Mouse (Mus musculus) macrophage (primary cell): ENCODE results near the gene 4930432K21Rik. TPM values are rescaled to one million over a fixed set of nuclear protein-coding genes. Genes with fewer than 3 reads are reported as not detected.
A peak's percentile ranks its signal among the peaks of the same experiment; 100 is the strongest.

Source experiments
- H3K27ac ChIP-seq: fragments of 350-480 bp; formaldehyde crosslinking; 2 replicates; pipeline ENCODE4 v1.9.0; 2021
- H3K36me3 ChIP-seq: fragments of 350-480 bp; formaldehyde crosslinking; 2 replicates; pipeline ENCODE4 v1.9.0; 2021; ENCODE audit errors: inconsistent target
- H3K4me3 ChIP-seq: fragments of 350-480 bp; formaldehyde crosslinking; 2 replicates; pipeline ENCODE4 v1.9.0; 2021; ENCODE audit errors: inconsistent target
- H3K79me2 ChIP-seq: fragments of 350-480 bp; formaldehyde crosslinking; 2 replicates; pipeline ENCODE4 v1.9.0; 2021; ENCODE audit errors: inconsistent target
- WGBS: methylation state at CpG from one replicate; pipeline ENCODE4 v1.1.7; 2026; ENCODE audit warnings: inconsistent platforms; ENCODE audit not compliant: missing documents; 5-methylcytosine and 5-hydroxymethylcytosine counted together
- polyA plus RNA-seq: library from polyadenylated mRNA; stranded (reverse); fragments of 250-400 nt; gene quantifications from 3 replicates; pipeline ENCODE4 v1.2.4, GENCODE M21; 2018; ENCODE audit warnings: inconsistent platforms

The 4930432K21Rik gene
- polyA plus RNA-seq, 1 experiment from 2014 or later: 0.82 TPM

DNA sequence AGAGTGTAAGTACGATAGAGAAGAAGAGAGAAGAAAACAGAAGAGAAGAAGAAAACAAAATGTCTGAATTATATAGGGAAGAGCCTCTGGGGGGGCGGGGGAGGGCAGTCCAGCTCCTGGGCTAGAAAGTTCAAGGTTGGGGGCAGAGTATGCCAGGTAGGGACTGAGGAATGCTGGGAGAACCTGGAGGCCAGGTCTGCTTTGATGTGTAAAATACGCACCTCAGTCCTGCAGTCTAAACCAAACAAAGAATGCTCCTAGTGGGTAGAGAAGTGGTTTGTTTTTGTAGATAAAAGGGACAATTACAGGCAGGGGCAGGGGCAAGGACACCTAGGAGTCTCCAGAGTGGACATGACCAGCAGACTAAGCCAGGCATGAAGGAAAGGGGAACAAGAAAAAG lies 29.6 kb downstream of the 4930432K21Rik start:
- WGBS: 92% methylated on average over 3 of the region's 3 CpGs
- no peak overlapping the region for H3K27ac ChIP-seq
- no peaks in the 10 kb centered on the region for H3K79me2 ChIP-seq
- H3K4me3 ChIP-seq: no peak overlapping the region
- H3K36me3 ChIP-seq: no peaks in the 10 kb centered on the region

DNA sequence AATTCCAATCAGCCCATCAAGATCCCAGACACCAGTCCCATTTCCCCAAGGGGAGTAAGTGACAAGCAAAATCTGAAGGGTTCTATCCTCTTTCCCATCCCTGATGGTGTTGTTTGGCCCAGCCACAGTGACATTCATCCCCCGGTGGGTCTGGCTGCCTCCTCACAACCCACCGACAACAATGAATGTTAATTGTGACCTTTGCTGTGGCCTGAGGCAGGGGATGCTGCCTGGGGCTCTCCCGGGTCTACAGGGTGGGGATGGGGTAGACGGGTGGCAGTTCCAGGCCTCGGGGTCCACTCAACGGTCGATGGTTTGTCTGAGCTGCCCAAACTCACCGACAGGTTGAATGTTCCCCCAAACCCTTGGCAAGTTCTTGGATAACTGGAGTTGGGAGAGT lies 30.8 kb downstream of the 4930432K21Rik start:
- H3K79me2 ChIP-seq: no peaks in the 10 kb centered on the region
- no peak overlapping the region for H3K4me3 ChIP-seq
- no peaks in the 10 kb centered on the region for H3K36me3 ChIP-seq
- no peak overlapping the region for H3K27ac ChIP-seq
- WGBS: 100% methylated on average over 6 of the region's 8 CpGs

DNA sequence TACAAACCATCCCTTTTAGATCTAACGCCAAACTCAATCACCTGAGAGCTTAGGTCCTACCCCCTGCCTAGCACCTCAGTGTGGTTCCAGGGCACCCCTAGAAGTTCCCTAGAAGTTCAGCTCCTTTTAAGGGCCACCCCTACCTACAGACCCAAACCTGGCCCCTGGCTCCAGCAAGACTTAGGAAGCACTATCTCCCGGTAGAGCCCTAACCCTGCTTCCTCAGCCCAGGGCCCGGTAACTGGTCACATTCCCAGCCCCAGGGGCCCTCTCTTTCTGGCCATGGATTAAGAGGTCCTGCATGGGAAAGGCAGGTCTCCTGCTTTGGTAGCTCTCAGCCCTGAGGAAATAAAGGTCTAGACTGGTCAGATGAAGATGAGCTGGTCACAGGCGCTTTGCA lies 32.1 kb downstream of the 4930432K21Rik start:
- Histone ChIP-seq H3K79me2 (no peaks in the 10 kb centered on the region), H3K27ac (no peak overlapping the region), H3K4me3 (no peak overlapping the region), H3K36me3 (no peaks in the 10 kb centered on the region)
- 87% methylated on average over 4 of the region's 4 CpGs for WGBS

- H3K36me3 ChIP-seq: no peaks in the 10 kb centered on the region
- H3K79me2 ChIP-seq: no peaks in the 10 kb centered on the region
- WGBS: 67% methylated on average over 16 of the region's 16 CpGs
- H3K4me3 ChIP-seq: no peak overlapping the region
- no peak overlapping the region for H3K27ac ChIP-seq
These were observed 32.8 kb downstream of the 4930432K21Rik start for GRCm38 (mm10) chr8:84180530-84181190.

- no peak overlapping the region for H3K4me3 ChIP-seq
- 91% methylated on average over 3 of the region's 4 CpGs for WGBS
- no peak overlapping the region for H3K27ac ChIP-seq
- no peaks in the 10 kb centered on the region for H3K79me2 ChIP-seq
- H3K36me3 ChIP-seq: no peaks in the 10 kb centered on the region
These were observed 35.0 kb downstream of the 4930432K21Rik start for GRCm38 (mm10) chr8:84182833-84183232.

DNA sequence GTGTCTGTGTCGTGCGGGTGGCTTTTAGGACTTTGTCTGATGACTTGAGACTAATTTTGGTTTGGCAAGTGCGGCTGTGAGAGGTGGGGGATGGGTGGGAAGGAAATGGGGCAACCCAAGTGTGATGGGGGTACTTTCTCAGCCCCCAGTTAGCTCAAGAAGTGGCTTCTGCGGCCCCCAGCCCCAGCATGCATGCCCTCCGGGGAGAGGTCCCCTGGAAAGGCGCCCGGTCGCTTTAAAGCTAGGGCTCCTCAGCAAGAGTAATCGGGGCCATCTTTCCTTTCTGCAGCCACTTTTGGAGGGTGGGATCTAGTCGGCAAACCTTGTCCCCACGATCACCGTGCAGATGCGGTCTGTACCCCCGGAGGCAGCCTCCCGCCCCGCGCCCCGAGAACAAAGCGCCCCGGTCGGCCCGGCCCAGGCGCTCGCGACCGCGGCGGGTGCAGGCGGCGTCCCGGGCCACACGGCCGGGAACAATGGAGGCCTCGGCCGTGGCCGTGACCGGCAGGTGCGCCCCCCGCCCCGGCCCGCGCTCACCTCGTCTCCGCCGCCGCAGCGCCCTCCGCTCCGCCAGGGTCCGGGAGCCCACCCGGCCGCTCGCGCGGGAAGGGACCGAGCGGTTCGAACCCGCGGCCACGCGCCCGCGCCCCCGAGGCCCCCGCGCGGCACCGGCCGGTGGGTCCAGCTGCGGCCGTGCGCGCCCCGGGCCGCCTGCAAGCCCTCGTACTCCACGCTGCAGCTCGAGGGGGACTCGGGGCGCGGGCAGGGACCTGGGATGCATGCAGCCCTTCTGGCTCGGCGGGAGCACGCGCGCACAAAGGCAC lies 35.6 kb downstream of the 4930432K21Rik start:
- no peaks in the 10 kb centered on the region for H3K79me2 ChIP-seq
- no peak overlapping the region for H3K4me3 ChIP-seq
- no peaks in the 10 kb centered on the region for H3K36me3 ChIP-seq
- WGBS: 2% methylated on average over 85 of the region's 87 CpGs
- no peak overlapping the region for H3K27ac ChIP-seq

GRCm38 (mm10) chr8:84184085-84185043 lies 36.5 kb downstream of the 4930432K21Rik start:
- 28% methylated on average over 20 of the region's 21 CpGs for WGBS
- Histone ChIP-seq H3K79me2 (no peaks in the 10 kb centered on the region), H3K36me3 (no peaks in the 10 kb centered on the region), H3K27ac (no peak overlapping the region), H3K4me3 (no peak overlapping the region)

GRCm38 (mm10) chr8:84185117-84185516 lies 37.3 kb downstream of the 4930432K21Rik start, which contains the start of gene Nanos3:
Gene Nanos3 (minus strand): TSS chr8:84185217.
- 94% methylated on average over 7 of the region's 7 CpGs for WGBS
- no peak within 1 kb of the TSS for H3K4me3 ChIP-seq
- no peak within 1 kb of the TSS for H3K27ac ChIP-seq
- H3K36me3 ChIP-seq: no peaks in the 10 kb centered on the region
- H3K79me2 ChIP-seq: no peaks in the 10 kb centered on the region

- H3K27ac ChIP-seq: peak overlapping the region; percentile 35
- no peaks in the 10 kb centered on the region for H3K79me2 ChIP-seq
- 2% methylated on average over 12 of the region's 12 CpGs for whole genome bisulfite sequencing
- H3K36me3 ChIP-seq: no peaks in the 10 kb centered on the region
- peak overlapping the region; percentile 33 for H3K4me3 ChIP-seq
These were observed 38.7 kb downstream of the 4930432K21Rik start for GRCm38 (mm10) chr8:84186547-84186946.

DNA sequence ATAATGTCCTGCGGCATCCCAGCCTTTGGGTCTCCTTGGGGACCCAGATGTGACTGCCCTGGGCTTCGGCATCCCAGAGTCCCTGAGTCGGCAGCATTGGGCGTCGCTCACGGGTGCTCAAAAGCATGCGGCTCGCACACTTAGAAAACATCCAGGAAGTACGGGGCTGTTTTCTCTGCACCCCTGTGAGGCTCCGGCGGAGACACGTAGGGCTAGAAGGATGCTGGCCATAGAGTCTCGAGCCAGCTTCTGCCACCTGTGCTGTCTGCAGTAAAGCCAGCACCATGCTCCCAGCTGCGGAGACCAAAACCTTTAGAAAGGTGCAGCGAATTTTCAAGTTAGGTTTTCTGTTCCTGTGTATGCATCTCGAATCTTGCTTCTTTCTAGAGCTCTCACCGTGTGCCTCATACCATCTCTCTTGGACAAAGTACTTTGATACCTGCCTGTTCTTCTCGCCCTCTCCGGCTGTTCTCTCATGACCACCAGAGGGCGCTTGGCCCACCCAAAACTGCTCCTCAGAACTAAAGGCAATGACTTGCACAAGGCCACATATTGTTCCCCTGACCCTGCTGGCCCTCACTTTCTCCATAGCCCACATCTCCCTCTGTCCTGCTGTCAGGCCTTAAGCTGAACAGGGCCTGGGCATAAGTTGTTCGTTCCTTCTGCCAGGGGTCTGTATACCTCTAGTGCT lies 39.4 kb downstream of the 4930432K21Rik start:
- 4% methylated on average over 21 of the region's 21 CpGs for WGBS
- Histone ChIP-seq H3K27ac (peak overlapping the region; percentile 35), H3K4me3 (peak overlapping the region; percentile 33), H3K36me3 (no peaks in the 10 kb centered on the region), H3K79me2 (no peaks in the 10 kb centered on the region)

GRCm38 (mm10) chr8:84188671-84189070 lies 40.8 kb downstream of the 4930432K21Rik start:
- whole genome bisulfite sequencing: 97% methylated on average over 10 of the region's 10 CpGs
- no peak overlapping the region for H3K4me3 ChIP-seq
- no peaks in the 10 kb centered on the region for H3K79me2 ChIP-seq
- H3K36me3 ChIP-seq: no peaks in the 10 kb centered on the region
- H3K27ac ChIP-seq: no peak overlapping the region

DNA sequence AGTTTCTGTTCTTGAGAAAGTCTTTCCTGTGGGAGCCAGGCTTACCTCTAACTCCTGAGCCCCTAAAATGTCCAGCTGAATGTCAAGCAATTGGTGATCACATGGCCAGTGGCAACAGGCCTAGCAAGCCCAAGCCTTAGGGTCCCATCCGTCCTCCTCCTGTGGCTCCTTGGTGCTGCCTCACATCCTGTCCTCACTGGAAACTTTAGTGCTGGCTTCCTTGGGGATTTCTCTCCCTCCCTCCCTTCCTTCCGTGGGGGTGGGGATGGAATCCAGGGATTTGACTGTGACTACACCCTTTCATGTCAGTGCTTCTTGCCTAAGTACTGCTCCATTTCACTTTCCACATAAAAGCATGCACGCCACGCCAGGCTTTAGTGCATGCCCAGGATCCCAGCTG lies 41.8 kb downstream of the 4930432K21Rik start:
- Histone ChIP-seq H3K79me2 (no peaks in the 10 kb centered on the region), H3K27ac (no peak overlapping the region), H3K4me3 (no peak overlapping the region), H3K36me3 (no peaks in the 10 kb centered on the region)
- WGBS: 85% methylated on average over 3 of the region's 4 CpGs

- WGBS: 92% methylated on average over 7 of the region's 7 CpGs
- no peak overlapping the region for H3K27ac ChIP-seq
- H3K79me2 ChIP-seq: no peaks in the 10 kb centered on the region
These were observed 42.5 kb downstream of the 4930432K21Rik start for GRCm38 (mm10) chr8:84190191-84190867.

More at GRCm38 (mm10) chr8:84190191-84190867, 42.5 kb downstream of the 4930432K21Rik start:
- H3K36me3 ChIP-seq: no peaks in the 10 kb centered on the region
- no peak overlapping the region for H3K4me3 ChIP-seq
